Mouse (Mus musculus) forebrain, embryonic 13.5 days (tissue): ENCODE measurements at regions not wholly inside any gene's neighbourhood (a gene's known extent, or its start where the extent isn't known, plus 50 kb on each side); places are given as distances from the start of the nearest gene placed in this dataset.

Experiments
- ATAC-seq: fragments of 200-750 bp; cut with Nextera tagmentation; 2 replicates; pipeline ENCODE4 v1.8.0; 2017
- H3K27ac ChIP-seq: fragments of 300-500 bp; sonication (generic); 2 replicates; pipeline ENCODE4 v1.5.1; 2015; ENCODE audit warnings: inconsistent platforms, mild to moderate bottlenecking, moderate library complexity
- H3K27me3 ChIP-seq: fragments of 300-500 bp; sonication (generic); 2 replicates; pipeline ENCODE4 v1.6.1; 2015; ENCODE audit warnings: mild to moderate bottlenecking, inconsistent platforms
- H3K36me3 ChIP-seq: fragments of 300-500 bp; sonication (generic); 2 replicates; pipeline ENCODE4 v1.6.1; 2015; ENCODE audit warnings: mild to moderate bottlenecking, inconsistent platforms; ENCODE audit not compliant: poor library complexity, severe bottlenecking
- H3K4me1 ChIP-seq: fragments of 300-500 bp; sonication (generic); 2 replicates; pipeline ENCODE4 v1.6.1; 2015; ENCODE audit warnings: inconsistent platforms
- H3K4me2 ChIP-seq: fragments of 300-500 bp; sonication (generic); 2 replicates; pipeline ENCODE4 v1.6.1; 2015; ENCODE audit warnings: inconsistent platforms, mild to moderate bottlenecking, moderate library complexity
- H3K4me3 ChIP-seq: fragments of 300-500 bp; sonication (generic); 2 replicates; pipeline ENCODE4 v1.5.1; 2015; ENCODE audit warnings: mild to moderate bottlenecking, inconsistent platforms
- H3K9ac ChIP-seq: fragments of 300-500 bp; sonication (generic); 2 replicates; pipeline ENCODE4 v1.6.1; 2015; ENCODE audit warnings: mild to moderate bottlenecking, inconsistent platforms
- H3K9me3 ChIP-seq: fragments of 300-500 bp; sonication (generic); replicated peaks from 2 replicates; pipeline ENCODE4 v1.6.1; 2016; ENCODE audit warnings: inconsistent platforms
- WGBS: fragments of 180-500 bp; shearing (Covaris S2); methylation state at CpG from one replicate; pipeline ENCODE4 v1.1.7; 2015; 5-methylcytosine and 5-hydroxymethylcytosine counted together

DNA sequence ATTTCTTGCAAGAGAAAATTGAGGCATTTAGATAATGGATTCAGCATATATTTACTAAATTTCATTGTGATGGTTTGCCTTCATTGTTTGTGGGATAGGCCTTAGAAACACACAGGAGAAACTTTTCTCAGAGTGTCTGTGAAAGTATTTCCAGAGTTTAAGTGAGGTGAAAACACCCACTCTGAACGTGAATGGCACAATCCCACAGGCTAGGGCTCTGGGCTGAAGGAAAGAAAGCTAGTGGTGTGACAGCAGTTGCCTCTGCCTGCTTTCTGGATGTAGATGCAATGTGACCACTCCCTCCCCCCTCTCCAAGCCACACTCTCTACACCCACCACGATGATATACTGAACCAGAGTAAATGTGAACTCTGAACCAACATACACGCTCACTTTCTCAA is 672.4 kb upstream of the Tbl1xr1 start:
- Histone ChIP-seq H3K4me1 (no peaks in the 10 kb centered on the region), H3K9ac (no peak overlapping the region), H3K9me3 (no peaks in the 10 kb centered on the region), H3K36me3 (no peaks in the 10 kb centered on the region), H3K27me3 (no peaks in the 10 kb centered on the region), H3K27ac (no peak overlapping the region), H3K4me2 (no peak overlapping the region), H3K4me3 (no peak overlapping the region)
- no peak for ATAC-seq
- WGBS, result 70% methylated on average over 3 of the region's 3 CpGs

DNA sequence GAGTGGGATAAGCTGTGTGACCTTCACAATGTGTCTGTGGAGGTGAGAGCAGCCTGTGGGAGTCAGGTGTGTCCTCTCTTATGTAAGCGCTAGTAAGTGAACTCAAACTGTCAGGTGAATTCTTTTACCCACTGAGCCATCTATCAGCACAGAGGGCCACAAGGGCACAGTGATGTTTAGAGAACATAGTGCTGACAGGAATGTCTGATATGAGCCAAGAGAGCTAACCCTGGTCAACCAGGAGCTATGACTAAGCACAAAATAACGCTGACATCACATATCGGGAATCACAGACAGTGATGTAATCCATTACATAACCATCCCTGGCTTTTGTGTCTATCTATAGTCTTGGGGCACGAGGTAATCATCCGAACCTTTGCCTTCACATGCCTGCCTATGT is 669.4 kb upstream of the Tbl1xr1 start:
- Histone ChIP-seq H3K9ac (no peak overlapping the region), H3K9me3 (no peaks in the 10 kb centered on the region), H3K27me3 (no peaks in the 10 kb centered on the region), H3K27ac (no peak overlapping the region), H3K4me2 (no peak overlapping the region), H3K36me3 (no peaks in the 10 kb centered on the region), H3K4me3 (no peak overlapping the region), H3K4me1 (no peaks in the 10 kb centered on the region)
- ATAC-seq, result no peak
- 89% methylated on average over 5 of the region's 5 CpGs for WGBS

DNA sequence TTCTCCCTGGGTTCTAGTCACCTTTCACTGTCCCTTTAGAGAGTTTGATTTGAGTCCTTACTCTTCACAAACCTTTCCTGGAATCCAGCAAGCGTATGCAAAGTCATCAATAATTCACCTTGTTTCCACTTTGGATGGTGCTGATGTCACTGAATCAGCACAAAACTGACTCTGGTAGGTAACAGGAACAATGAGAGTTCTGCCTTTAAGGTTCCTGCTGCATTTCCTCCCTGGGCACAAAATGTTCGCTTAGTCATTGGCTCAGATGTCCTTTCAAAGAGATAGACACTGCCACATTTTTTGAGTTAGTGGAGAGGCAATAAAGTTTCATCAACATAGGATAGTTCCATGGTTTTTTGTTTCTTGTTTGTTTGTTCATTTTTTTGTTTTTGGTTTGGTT is 664.4 kb upstream of the Tbl1xr1 start:
- H3K36me3 ChIP-seq, result no peaks in the 10 kb centered on the region
- no peak overlapping the region for H3K27ac ChIP-seq
- WGBS, result 94% methylated on average over 2 of the region's 2 CpGs
- no peak overlapping the region for H3K9ac ChIP-seq
- H3K4me2 ChIP-seq, result no peak overlapping the region
- no peaks in the 10 kb centered on the region for H3K27me3 ChIP-seq
- no peaks in the 10 kb centered on the region for H3K4me1 ChIP-seq
- H3K9me3 ChIP-seq, result no peaks in the 10 kb centered on the region
- no peak for ATAC-seq
- no peak overlapping the region for H3K4me3 ChIP-seq

DNA sequence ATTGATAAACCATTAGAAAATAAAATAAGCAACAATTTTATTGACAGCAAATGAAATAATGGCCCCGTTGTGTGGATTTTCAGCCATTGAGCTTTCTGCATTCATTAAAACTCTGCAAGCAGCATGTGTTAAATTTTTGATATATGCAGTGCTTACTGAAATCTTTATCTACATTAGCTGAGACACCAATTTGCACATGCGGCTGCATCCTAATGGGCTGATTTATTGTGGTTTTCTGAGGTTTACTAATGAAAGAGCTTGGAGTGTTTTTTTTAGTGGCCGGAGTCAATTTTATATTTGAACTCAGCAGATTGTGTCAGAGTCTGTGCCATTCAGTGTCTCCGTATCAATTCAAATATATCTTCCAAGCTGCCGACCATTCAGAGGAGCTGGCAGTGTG is 653.3 kb upstream of the Tbl1xr1 start:
- Histone ChIP-seq H3K27ac (no peak overlapping the region), H3K4me3 (no peak overlapping the region), H3K9me3 (no peaks in the 10 kb centered on the region), H3K4me1 (peaks cover 20% of the 10 kb centered on the region), H3K36me3 (no peaks in the 10 kb centered on the region), H3K9ac (no peak overlapping the region), H3K27me3 (no peaks in the 10 kb centered on the region), H3K4me2 (no peak overlapping the region)
- WGBS, result 50% methylated on average over 5 of the region's 5 CpGs
- no peak for ATAC-seq

DNA sequence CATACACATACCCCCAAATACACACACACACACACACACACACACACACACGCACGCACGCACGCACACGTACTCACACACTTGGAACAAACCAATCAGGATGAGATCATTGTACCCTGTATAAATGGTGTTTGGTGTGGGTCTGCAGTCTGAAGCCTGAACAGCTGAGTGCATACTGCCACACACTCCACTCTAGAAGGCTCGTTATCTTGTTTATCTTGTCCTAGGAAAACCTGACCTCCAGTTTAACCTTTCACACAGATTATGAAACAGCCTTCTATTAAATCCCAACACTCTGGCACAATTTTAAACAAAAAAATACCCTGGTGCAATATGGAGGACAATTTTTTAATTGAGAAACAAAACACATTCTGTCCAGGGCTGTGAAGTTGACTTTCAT is 649.9 kb upstream of the Tbl1xr1 start:
- Histone ChIP-seq H3K9me3 (no peaks in the 10 kb centered on the region), H3K36me3 (no peaks in the 10 kb centered on the region), H3K4me3 (no peak overlapping the region), H3K4me2 (no peak overlapping the region), H3K4me1 (peaks cover 20% of the 10 kb centered on the region), H3K27ac (no peak overlapping the region), H3K9ac (no peak overlapping the region), H3K27me3 (no peaks in the 10 kb centered on the region)
- WGBS, result 61% methylated on average over 6 of the region's 6 CpGs
- no peak for ATAC-seq

DNA sequence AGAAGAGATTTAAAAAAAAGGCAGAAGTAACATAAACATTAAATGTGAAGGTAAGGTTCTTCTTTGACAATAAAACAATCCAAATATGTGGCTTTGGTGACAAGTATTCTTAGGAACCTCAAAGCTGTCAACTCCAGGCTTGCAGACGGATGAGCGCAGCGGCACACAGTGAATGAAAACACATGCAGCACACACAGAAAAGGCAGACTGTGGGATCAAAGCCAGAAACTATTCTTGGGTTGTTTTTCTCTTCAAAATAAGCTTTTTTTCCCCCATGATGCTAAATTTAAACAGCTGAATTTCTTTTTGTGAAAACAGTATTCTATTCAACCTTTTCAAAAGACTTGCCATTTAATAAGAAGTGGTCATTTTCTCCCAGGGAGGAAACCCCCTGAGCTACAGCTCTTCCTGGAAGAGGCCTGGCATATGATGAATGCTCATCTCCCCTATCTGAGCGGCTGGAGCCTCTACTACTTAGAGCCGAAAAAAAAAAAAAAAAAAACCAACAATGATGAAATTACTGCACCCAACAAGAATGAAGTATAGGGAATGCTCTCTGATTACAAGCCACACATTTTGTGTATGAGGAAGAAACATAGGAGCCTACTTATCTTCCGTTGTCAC is 648.9 kb upstream of the Tbl1xr1 start:
- ATAC-seq, result no peak
- Histone ChIP-seq H3K9ac (no peak overlapping the region), H3K27me3 (no peaks in the 10 kb centered on the region), H3K9me3 (no peaks in the 10 kb centered on the region), H3K36me3 (no peaks in the 10 kb centered on the region), H3K4me1 (peaks cover 20% of the 10 kb centered on the region), H3K4me3 (no peak overlapping the region), H3K27ac (peak overlapping the region; percentile 25; the same call in 1 of the 2 replicates), H3K4me2 (no peak overlapping the region)
- WGBS, result 49% methylated on average over 6 of the region's 6 CpGs

DNA sequence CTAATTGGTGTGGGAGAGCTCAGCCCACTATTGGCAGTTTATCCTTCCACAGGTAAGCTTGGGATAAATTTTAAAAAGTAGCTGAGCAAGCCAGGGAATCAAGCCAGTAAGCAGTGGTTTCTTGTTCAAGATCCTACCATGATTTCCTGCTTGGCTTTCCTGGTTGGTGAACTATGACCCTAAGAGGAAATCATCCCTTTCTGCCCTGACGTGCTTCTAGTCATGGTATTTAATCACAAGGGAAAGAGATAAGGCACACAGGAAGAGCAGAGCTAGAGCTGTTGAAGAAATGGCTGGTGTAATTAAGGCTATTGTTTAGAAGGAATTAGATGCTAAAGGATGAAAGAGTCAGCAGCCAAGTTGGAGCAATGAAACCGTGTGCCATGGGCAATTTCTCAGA is 648.3 kb upstream of the Tbl1xr1 start:
- H3K27me3 ChIP-seq, result no peaks in the 10 kb centered on the region
- WGBS, result 42% methylated on average over 2 of the region's 2 CpGs
- no peak for ATAC-seq
- no peaks in the 10 kb centered on the region for H3K36me3 ChIP-seq
- no peak overlapping the region for H3K4me3 ChIP-seq
- H3K9ac ChIP-seq, result no peak overlapping the region
- H3K4me2 ChIP-seq, result no peak overlapping the region
- H3K9me3 ChIP-seq, result no peaks in the 10 kb centered on the region
- H3K27ac ChIP-seq, result no peak overlapping the region; the same call in 1 of the 2 replicates
- H3K4me1 ChIP-seq, result peaks cover 17% of the 10 kb centered on the region

DNA sequence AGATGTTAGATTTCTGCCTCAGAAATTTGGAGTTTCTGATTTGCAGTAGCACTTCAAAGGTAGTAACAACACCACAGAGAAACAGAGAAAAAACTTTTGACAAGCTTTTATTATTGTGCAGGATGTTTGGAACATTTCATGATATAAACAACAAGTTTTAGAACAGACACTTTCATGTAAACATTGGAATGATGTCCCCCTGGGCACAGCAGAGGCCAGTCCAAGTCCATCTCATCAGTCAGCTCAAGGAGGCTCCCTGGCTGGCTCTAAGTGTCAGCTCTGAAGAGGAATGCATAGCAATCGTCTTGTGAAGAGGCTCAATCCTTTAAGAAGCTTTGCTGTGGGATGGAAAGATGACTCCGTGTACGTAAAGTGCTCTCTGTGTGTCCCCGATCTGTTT is 612.2 kb upstream of the Tbl1xr1 start:
- H3K9ac ChIP-seq, result no peak overlapping the region
- no peaks in the 10 kb centered on the region for H3K27me3 ChIP-seq
- ATAC-seq, result no peak
- no peak overlapping the region for H3K27ac ChIP-seq
- no peak overlapping the region for H3K4me2 ChIP-seq
- H3K9me3 ChIP-seq, result no peaks in the 10 kb centered on the region
- no peak overlapping the region for H3K4me3 ChIP-seq
- WGBS, result 48% methylated on average over 4 of the region's 4 CpGs
- H3K4me1 ChIP-seq, result no peaks in the 10 kb centered on the region
- no peaks in the 10 kb centered on the region for H3K36me3 ChIP-seq

DNA sequence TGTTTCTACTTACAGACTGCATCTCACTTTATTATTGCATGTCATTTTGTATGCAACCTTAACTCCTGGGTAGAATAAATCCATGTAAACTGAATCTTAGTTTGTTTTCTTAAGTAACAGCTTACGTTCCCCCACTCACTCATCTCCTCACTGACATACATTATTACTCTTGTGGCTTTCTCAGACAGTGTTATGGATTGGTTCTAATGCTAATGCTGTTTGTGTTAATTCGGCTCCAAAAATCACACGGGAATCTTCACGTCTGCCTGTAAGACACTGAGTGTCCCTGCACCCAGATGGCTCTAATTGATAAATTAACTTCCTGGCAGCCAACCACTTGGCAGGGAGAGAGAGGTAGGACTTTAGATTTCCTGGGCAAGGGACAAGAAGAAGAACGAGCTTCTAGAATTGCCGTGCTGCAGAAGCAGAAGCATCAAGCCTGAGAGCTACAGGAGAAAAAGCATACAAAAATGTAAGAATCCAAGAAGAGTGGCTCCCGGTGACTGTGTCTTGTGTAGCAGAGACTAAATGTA is 610.3 kb upstream of the Tbl1xr1 start:
- Histone ChIP-seq H3K9me3 (no peaks in the 10 kb centered on the region), H3K4me1 (no peaks in the 10 kb centered on the region), H3K27ac (no peak overlapping the region), H3K36me3 (no peaks in the 10 kb centered on the region), H3K9ac (no peak overlapping the region), H3K4me3 (no peak overlapping the region), H3K4me2 (no peak overlapping the region), H3K27me3 (no peaks in the 10 kb centered on the region)
- WGBS, result 62% methylated on average over 7 of the region's 7 CpGs
- ATAC-seq, result no peak

DNA sequence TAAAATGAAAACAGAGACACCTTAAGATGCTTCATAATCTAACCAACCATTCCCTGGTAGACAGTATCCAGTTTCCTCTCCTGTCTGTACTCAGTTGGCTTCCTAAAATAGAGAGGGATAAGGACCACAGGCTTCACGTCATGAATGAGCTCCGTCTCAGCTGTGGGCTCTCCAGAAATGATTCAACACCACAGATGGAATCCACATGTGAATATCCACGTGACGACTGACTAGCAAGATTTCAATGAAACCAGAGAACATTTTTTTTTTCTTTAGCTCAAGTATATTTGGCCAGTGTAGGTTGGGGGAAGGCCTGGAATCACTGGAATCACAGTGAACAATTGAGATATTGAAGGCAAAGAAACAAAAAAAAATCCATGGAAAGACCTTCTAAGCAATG is 599.1 kb upstream of the Tbl1xr1 start:
- Histone ChIP-seq H3K4me1 (peaks cover 13% of the 10 kb centered on the region), H3K36me3 (no peaks in the 10 kb centered on the region), H3K27me3 (no peaks in the 10 kb centered on the region), H3K9me3 (no peaks in the 10 kb centered on the region), H3K27ac (no peak overlapping the region), H3K9ac (no peak overlapping the region), H3K4me2 (no peak overlapping the region), H3K4me3 (no peak overlapping the region)
- WGBS, result 80% methylated on average over 4 of the region's 4 CpGs
- ATAC-seq, result no peak

DNA sequence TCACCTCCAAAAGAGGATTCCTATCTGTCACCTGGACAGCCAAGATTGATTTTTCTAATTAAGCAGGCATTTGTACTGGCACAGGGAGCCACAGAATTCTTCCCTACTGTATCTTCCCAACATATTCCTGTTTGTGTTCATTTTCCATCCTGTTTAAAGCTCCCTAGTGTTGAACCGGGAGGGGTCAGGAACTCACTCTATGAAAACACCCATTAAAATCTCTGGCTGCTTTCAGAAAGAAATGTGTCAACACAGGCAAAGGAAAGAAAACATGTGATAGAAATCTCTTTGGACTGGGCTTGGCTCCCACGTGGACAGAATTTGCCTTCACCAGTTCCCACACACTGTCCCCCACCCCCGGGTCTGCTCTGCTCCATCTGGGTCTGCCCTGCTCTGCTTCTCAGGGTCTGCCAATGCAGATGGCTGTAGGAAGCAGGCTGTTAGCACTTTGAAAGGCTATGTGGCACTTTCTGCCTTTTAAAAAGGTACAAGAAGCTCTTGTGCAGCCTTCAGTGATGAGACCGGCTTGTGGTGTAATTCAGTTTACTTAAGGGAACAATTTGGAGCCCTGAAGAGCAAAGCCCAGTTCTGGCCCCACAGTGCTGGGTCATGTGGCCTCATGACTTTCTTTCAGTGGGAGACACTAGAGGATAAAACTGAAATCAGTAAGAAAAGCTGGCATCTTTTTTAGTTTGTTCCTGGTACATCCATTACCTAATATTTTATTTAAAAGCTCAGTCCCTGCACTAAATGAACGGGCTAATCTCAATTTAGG is 597.2 kb upstream of the Tbl1xr1 start:
- WGBS, result 19% methylated on average over 5 of the region's 5 CpGs
- no peak overlapping the region for H3K9ac ChIP-seq
- peaks cover 13% of the 10 kb centered on the region for H3K4me1 ChIP-seq
- H3K4me2 ChIP-seq, result no peak overlapping the region
- ATAC-seq, result peak; percentile 95
- no peaks in the 10 kb centered on the region for H3K27me3 ChIP-seq
- peak overlapping the region; percentile 65 for H3K27ac ChIP-seq
- no peaks in the 10 kb centered on the region for H3K9me3 ChIP-seq
- no peak overlapping the region for H3K4me3 ChIP-seq
- H3K36me3 ChIP-seq, result no peaks in the 10 kb centered on the region

DNA sequence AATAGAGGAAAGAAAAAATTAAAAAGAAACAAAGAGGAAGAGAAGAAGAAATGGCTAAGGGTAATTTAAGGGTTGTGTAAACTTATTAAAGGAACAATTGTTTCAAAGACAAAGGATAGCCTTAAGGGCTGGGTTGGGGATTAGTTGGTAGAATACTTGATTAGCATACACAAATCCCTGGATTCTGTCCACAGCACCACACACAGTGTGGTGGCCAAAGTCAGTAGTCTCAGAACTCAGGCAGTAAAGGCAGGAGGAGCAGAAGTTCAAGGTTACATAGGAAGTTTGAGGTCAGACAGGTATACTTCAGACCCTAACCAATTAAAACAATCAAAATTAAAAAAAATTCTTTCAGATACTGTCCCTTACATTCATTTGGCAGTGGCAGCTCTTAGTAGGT is 596.6 kb upstream of the Tbl1xr1 start:
- Histone ChIP-seq H3K4me1 (peaks cover 13% of the 10 kb centered on the region), H3K4me2 (no peak overlapping the region), H3K36me3 (no peaks in the 10 kb centered on the region), H3K9me3 (no peaks in the 10 kb centered on the region), H3K4me3 (no peak overlapping the region), H3K27me3 (no peaks in the 10 kb centered on the region), H3K27ac (no peak overlapping the region), H3K9ac (no peak overlapping the region)
- ATAC-seq, result 0 out of 2 replicates have a peak, but pooled peaks have one; percentile 31
